Mouse (Mus musculus) bone marrow macrophage, adult 2 months (primary cell): ENCODE measurements around the gene Gm43738.

ENCODE experiments used
- CTCF ChIP-seq: IDR thresholded peaks from 2 replicates; pipeline ENCODE4 v1.5.1; 2012; ENCODE audit warnings: low read depth, mild to moderate bottlenecking, low read length, moderate library complexity
- POLR2A ChIP-seq: IDR thresholded peaks from 2 replicates; pipeline ENCODE4 v1.6.1; 2012; ENCODE audit warnings: mild to moderate bottlenecking, low read depth, low read length, borderline replicate concordance

- TF ChIP-seq CTCF (no peak), POLR2A (no peak)
Measured at GRCm38 (mm10) chr3:89101812-89102494, 1.1 kb upstream of the Gm43738 start, which contains the start of gene Fdps.
